In genomic region chr13:102678482-102678881, GRCm38 (mm10) we compare ENCODE assay signal across 8 mouse cellular contexts. TPM values are rescaled to one million over a fixed set of nuclear protein-coding genes. Genes with fewer than 3 reads are reported as not detected.
DNase-seq lines count a peak whose midpoint lies in the region; ATAC-seq and TF ChIP-seq lines count a peak whose summit lies in the region.

No protein-coding gene starts in this region.

- CTCF ChIA-PET in Patski (lab: Charles Lee): interaction anchor here (0.7 to 2.8 kb wide), 7 partner anchors 11 to 67 kb away, joined by 3 to 16 read pairs (median 5); no protein-coding TSS in a partner anchor

- TF ChIP-seq CTCF in Patski (IDR thresholded peaks at IDR 0.05): peak; percentile 95

- DNase-seq in Patski (ENCODE audit: low read depth, low spot score): no peak
- DNase-seq in cerebellum, adult 11 months: peak; percentile 49
- peak; percentile 89 for DNase-seq in forebrain, embryonic 14.5 days (ENCODE audit: low spot score)
- peak; percentile 64 to 73 for DNase-seq in layer of hippocampus, postnatal 36 days
- DNase-seq in right cerebral cortex, postnatal 10 days (ENCODE audit: low spot score in 2 of 2): peak; percentile 85 to 87
- DNase-seq in yolk sac, embryonic 10.5 days (ENCODE audit: low spot score): peak; percentile 37

- 9% methylated on average over 2 of the region's 2 CpGs for WGBS in forebrain, embryonic 14.5 days
- WGBS in hindbrain, embryonic 13.5 days: 12% methylated on average over 2 of the region's 2 CpGs

- POLR2A ChIA-PET in Patski (lab: Charles Lee): interaction anchor here (1.1 kb wide), 1 partner anchor 17 kb away, joined by 3 read pairs; no protein-coding TSS in a partner anchor

- no peaks in the 10 kb centered on the region for H3K4me1 ChIP-seq in forebrain, embryonic 14.5 days (ENCODE audit: control insufficient read depth, insufficient read depth, low read length)
- no peaks in the 10 kb centered on the region for H3K4me1 ChIP-seq in hindbrain, embryonic 13.5 days (replicated peaks)

- H3K9me3 ChIP-seq in forebrain, embryonic 14.5 days (replicated peaks; ENCODE audit: control insufficient read depth, low read length): no peaks in the 10 kb centered on the region
- no peaks in the 10 kb centered on the region for H3K9me3 ChIP-seq in hindbrain, embryonic 13.5 days

- H3K36me3 ChIP-seq in forebrain, embryonic 14.5 days (ENCODE audit: control insufficient read depth, insufficient read depth, low read length): no peaks in the 10 kb centered on the region
- H3K36me3 ChIP-seq in hindbrain, embryonic 13.5 days: no peaks in the 10 kb centered on the region

- H3K4me2 ChIP-seq in forebrain, embryonic 14.5 days (ENCODE audit: low read length): no peak overlapping the region
- no peak overlapping the region for H3K4me2 ChIP-seq in hindbrain, embryonic 13.5 days

- no peak overlapping the region for H3K4me3 ChIP-seq in forebrain, embryonic 14.5 days (ENCODE audit: low read depth, low read length)
- no peak overlapping the region for H3K4me3 ChIP-seq in hindbrain, embryonic 13.5 days

- no peaks in the 10 kb centered on the region for H3K27me3 ChIP-seq in Patski
- no peaks in the 10 kb centered on the region for H3K27me3 ChIP-seq in forebrain, embryonic 14.5 days (replicated peaks; ENCODE audit: control insufficient read depth, insufficient read depth, low read length)
- no peaks in the 10 kb centered on the region for H3K27me3 ChIP-seq in hindbrain, embryonic 13.5 days

- no peak overlapping the region for H3K9ac ChIP-seq in forebrain, embryonic 14.5 days (ENCODE audit: low read length)
- no peak overlapping the region for H3K9ac ChIP-seq in hindbrain, embryonic 13.5 days

- in situ Hi-C loops in Patski (cut with MboI; ENCODE audit: low pct_unique_long_range_greater_than_20kb): no loop called here

- no peak overlapping the region for H3K27ac ChIP-seq in forebrain, embryonic 14.5 days (ENCODE audit: low read depth, low read length)
- no peak overlapping the region for H3K27ac ChIP-seq in hindbrain, embryonic 13.5 days

- ATAC-seq in Patski: no peak
- peak; percentile 85 for ATAC-seq in forebrain, embryonic 14.5 days
- peak; percentile 82 for ATAC-seq in hindbrain, embryonic 13.5 days (ENCODE audit: low FRiP score)
- ATAC-seq in megakaryocyte, adult 5-6 weeks (ENCODE audit: poor library complexity, severe bottlenecking): peak; percentile 98

RNA-seq across cellular contexts. Expression of gene Cd180, which starts 14.9 kb away (rescaled TPM):
- not detected for polyA plus RNA-seq in Patski (2021)
- 0.66 and 1.8 TPM in 2 replicates for polyA plus RNA-seq in forebrain, embryonic 14.5 days (2014; fragmentation: Nextera tagmentation; extraction: Ambion mirVana)
- 0.57 and 0.76 TPM in 2 replicates for polyA plus RNA-seq in hindbrain, embryonic 13.5 days (2015; fragmentation: Nextera tagmentation; extraction: Ambion mirVana)
- total RNA-seq in layer of hippocampus, postnatal 36 days (2021): 1 to 10 TPM; 2.4 to 3.0 TPM
- total RNA-seq in megakaryocyte, adult 5-6 weeks (2015): 223 and 239 TPM in 2 replicates
- 49.9 and 60.6 TPM in 2 replicates for total RNA-seq in megakaryocyte, adult 5-6 weeks (2017)
